Mouse (Mus musculus) erythroblast, embryonic 14.5 days (primary cell): ENCODE measurements around the gene Wsb1.

Experiments
- GATA1 ChIP-seq: IDR thresholded peaks from 2 replicates; pipeline ENCODE4 v1.6.1; 2012; ENCODE audit warnings: low read length, inconsistent platforms, mixed read lengths
- TAL1 ChIP-seq: IDR thresholded peaks from 3 replicates; pipeline ENCODE4 v1.6.1; 2012; ENCODE audit warnings: low read length, inconsistent platforms, mixed read lengths

DNA sequence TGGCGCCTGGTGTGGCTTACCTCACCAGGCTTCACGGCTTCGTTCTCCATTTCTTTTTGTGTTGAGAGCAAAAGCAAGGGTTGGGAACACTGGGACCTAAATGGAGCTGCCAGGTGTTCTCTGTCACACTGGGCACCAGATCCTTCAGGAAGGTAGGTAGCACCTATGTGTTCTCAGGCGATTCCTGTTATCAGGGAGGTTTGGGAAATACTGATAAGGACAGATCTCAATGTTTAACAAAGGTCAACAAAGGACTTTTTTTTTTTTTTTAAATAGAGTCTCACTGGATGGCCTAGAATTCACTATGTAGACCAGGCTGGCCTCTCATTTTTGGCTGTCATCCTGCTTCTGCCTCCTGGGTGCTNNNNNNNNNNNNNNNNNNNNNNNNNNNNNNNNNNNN, 19.3 kb upstream of the Wsb1 start:
- TF ChIP-seq TAL1 (no peak), GATA1 (no peak)
